Mouse (Mus musculus): ENCODE measurements around the gene Elf5.

Elf5 gene

GRCm38 (mm10) chr2:103476657-103477056 lies 65.2 kb downstream of the Elf5 start:
- no peak for DNase-seq (ENCODE audit: low spot score)

DNA sequence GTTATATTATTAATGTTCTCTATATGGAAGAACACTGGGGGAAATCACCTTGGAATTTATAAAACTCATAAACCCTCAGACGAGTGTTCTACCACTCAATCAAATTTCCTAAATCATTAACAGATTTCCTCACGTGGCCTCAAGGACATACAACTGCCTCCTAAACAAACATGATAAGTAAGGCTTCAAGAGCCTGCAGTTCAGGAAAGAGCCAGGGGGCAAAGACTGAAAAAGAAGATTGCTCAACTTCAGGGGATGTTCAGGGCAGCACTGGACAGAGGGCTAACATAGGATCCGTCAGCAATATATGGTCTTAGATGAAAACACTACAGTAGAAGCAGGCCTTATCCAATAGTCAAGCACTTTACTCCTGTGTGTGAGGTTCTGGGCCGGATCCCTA lies 66.0 kb downstream of the Elf5 start:
- no peak for DNase-seq (ENCODE audit: low spot score)

DNA sequence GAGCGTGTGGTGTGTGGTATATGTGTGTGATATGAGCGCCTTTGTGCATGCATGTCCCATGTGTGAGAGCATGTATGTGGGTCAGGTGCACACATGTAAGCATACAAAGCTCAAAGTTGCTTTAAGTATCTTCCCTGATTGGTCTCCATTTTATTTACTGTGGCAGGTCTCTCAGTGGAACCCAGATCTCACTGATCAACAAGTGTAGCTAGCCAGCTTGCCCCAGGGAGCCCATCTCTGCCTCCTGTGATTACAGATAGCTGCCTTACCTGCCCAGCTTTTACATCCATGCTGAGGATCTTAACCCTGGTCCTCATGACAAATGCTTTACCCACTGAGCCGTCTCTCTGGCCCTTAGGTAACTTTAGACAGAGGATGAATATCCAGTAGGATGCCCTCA lies 66.8 kb downstream of the Elf5 start:
- DNase-seq (ENCODE audit: low spot score): no peak

GRCm38 (mm10) chr2:103480240-103480639 lies 68.8 kb downstream of the Elf5 start:
- DNase-seq (ENCODE audit: low spot score): no peak

- DNase-seq (ENCODE audit: low spot score): no peak
Observed at GRCm38 (mm10) chr2:103480871-103481270, 69.4 kb downstream of the Elf5 start.

- no peak for DNase-seq (ENCODE audit: low spot score)
Observed at GRCm38 (mm10) chr2:103481314-103482231, 70.1 kb downstream of the Elf5 start.

DNA sequence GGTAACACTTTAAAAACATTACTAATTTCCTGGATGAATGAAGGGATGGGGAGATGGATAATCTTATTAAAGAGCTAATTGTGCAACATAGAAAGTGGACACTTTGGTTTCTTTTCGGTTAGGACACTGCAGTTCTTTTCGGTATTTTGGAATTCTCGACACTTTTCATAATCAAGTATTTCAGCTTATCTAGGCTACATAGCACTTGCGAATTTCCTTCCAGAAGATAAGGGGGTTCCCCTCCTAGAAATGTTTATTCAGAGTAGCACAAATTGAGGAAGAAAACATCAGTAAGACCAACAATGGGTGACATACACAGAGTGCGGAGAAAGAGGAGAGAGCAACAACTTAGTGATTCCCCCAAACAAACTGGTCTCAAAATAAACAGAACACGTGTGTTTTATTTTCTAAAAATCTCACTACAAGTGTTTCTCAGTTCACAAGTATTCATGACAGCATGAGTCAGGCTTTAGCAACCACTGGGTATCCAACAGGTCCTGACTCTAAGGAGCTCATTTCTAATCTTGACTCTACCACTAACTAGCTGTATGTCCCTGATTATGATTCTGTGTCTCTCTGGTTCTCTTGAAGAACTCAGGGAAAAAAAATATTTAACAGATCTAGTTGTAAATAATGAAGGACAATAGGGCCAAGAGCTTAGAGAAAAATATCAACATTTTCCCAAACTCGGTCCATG lies 71.9 kb downstream of the Elf5 start:
- no peak for DNase-seq (ENCODE audit: low spot score)

- DNase-seq (ENCODE audit: low spot score): no peak
Observed at GRCm38 (mm10) chr2:103483986-103484520, 72.6 kb downstream of the Elf5 start.

DNA sequence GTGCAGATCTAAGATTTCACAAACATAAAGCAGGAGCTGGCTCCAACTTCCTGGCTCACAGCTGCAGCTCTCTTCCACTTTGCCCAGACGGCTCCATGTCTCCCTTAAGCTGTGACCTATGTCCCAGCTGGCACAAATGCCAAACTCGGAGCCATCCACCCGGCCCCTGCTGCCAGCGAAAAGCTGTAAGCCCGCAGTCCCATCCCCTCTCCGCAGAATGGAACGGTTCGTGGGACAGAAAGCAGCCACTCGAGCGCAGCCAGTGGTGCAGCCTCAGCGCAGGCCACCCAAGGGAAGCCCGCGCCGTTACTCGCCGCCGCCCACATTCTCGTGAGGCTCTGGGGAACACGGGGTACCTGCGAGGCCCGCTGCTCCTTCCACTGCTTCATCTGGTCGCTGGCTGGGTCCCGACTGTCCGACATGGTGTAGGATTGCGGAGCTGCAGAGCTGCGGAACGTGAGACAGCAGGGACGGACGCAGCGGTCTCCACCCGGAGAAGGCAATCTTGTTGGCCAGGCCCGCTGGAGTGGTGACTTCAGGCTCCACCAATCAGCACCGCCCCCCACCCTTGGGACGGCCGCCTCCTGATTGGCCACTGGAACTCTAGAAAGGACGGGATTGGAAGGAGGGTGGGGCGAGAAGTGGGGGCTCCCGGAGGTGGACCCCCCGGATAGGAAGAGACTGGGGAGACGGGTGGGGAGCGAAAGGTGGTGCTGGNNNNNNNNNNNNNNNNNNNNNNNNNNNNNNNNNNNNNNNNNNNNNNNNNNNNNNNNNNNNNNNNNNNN lies 73.3 kb downstream of the Elf5 start, which contains the start of gene Cat:
Cat (minus strand) TSS at position 544 of the 785 bp plus-strand sequence.
- DNase-seq (ENCODE audit: low spot score): peak; percentile 81

- DNase-seq (ENCODE audit: low spot score): no peak
Observed at GRCm38 (mm10) chr2:103492526-103492925, 81.0 kb downstream of the Elf5 start.

GRCm38 (mm10) chr2:103493827-103494226 lies 82.3 kb downstream of the Elf5 start:
- DNase-seq (ENCODE audit: low spot score): no peak

GRCm38 (mm10) chr2:103495633-103496418 lies 84.3 kb downstream of the Elf5 start:
- DNase-seq (ENCODE audit: low spot score): no peak
